Mouse (Mus musculus) large intestine, adult 2 months (tissue): ENCODE measurements around the gene Cdk2ap2. TPM values are rescaled to one million over a fixed set of nuclear protein-coding genes. Genes with fewer than 3 reads are reported as not detected.
"Not testable (repeated sequence)": the region's sequence is repeated elsewhere in the genome, so short reads cannot be mapped to it uniquely, and the experiment has no call there.

Source experiments
- DNase-seq: peaks from one replicate; pipeline ENCODE4 v3.0.0-alpha.2; 2012; ENCODE audit warnings: low read depth, low spot score
- WGBS: fragments of 180-500 bp; shearing (Covaris S2); methylation state at CpG from one replicate; pipeline ENCODE4 v1.1.7; 2018; 5-methylcytosine and 5-hydroxymethylcytosine counted together
- polyA plus RNA-seq: library from polyadenylated mRNA; depleted of rRNA; stranded (reverse); fragments of >200 nt; gene quantifications from 2 replicates; pipeline ENCODE4 v1.2.3, GENCODE M21; 2012

Gene Cdk2ap2
- polyA plus RNA-seq, 1 experiment = 372 TPM

- DNase-seq = no peak
- WGBS = 35% methylated on average over 7 of the region's 7 CpGs
Measured at GRCm38 (mm10) chr19:4126759-4127495, 29.9 kb downstream of the Cdk2ap2 start.

- WGBS = 85% methylated on average over 7 of the region's 7 CpGs
- no peak for DNase-seq
Measured at GRCm38 (mm10) chr19:4129462-4129861, 32.5 kb downstream of the Cdk2ap2 start.

GRCm38 (mm10) chr19:4130106-4130505 lies 33.1 kb downstream of the Cdk2ap2 start:
- DNase-seq = no peak
- WGBS = 81% methylated on average over 4 of the region's 4 CpGs

GRCm38 (mm10) chr19:4131075-4131474 lies 34.1 kb downstream of the Cdk2ap2 start:
- DNase-seq = no peak
- 83% methylated on average over 5 of the region's 5 CpGs for WGBS

GRCm38 (mm10) chr19:4131768-4132167 lies 34.8 kb downstream of the Cdk2ap2 start:
- no peak for DNase-seq
- WGBS = 86% methylated on average over 2 of the region's 2 CpGs

GRCm38 (mm10) chr19:4134354-4134753 lies 37.4 kb downstream of the Cdk2ap2 start:
- 85% methylated on average over 4 of the region's 4 CpGs for WGBS
- DNase-seq = no peak

- DNase-seq = not testable (repeated sequence)
- 83% methylated on average over 6 of the region's 6 CpGs for WGBS
Measured at GRCm38 (mm10) chr19:4135229-4135962, 38.4 kb downstream of the Cdk2ap2 start.

- WGBS = 17% methylated on average over 8 of the region's 8 CpGs
- DNase-seq = not testable (repeated sequence)
Measured at GRCm38 (mm10) chr19:4135963-4136345, 39.0 kb downstream of the Cdk2ap2 start.

GRCm38 (mm10) chr19:4136463-4136862 lies 39.5 kb downstream of the Cdk2ap2 start:
- no peak for DNase-seq
- WGBS = 83% methylated on average over 5 of the region's 5 CpGs

- no peak for DNase-seq
- WGBS = 49% methylated on average over 5 of the region's 5 CpGs
Measured at GRCm38 (mm10) chr19:4137913-4138312, 40.9 kb downstream of the Cdk2ap2 start.

GRCm38 (mm10) chr19:4139446-4139845 lies 42.5 kb downstream of the Cdk2ap2 start, which contains the start of gene Gpr152:
Gene Gpr152, plus strand, starts transcription at chr19:4139787.
- no peak for DNase-seq
- 95% methylated on average over 2 of the region's 2 CpGs for WGBS

- 84% methylated on average over 6 of the region's 6 CpGs for WGBS
- no peak for DNase-seq
Measured at GRCm38 (mm10) chr19:4140147-4140546, 43.2 kb downstream of the Cdk2ap2 start.

- WGBS = 85% methylated on average over 18 of the region's 18 CpGs
- DNase-seq = no peak
Measured at GRCm38 (mm10) chr19:4142416-4143173, 45.6 kb downstream of the Cdk2ap2 start.

- 73% methylated on average over 7 of the region's 7 CpGs for WGBS
- no peak for DNase-seq
Measured at GRCm38 (mm10) chr19:4143759-4144268, 46.8 kb downstream of the Cdk2ap2 start, which contains the start of gene Cabp4. Gene Cabp4, minus strand, starts transcription at chr19:4144033.

GRCm38 (mm10) chr19:4144550-4145498 lies 47.8 kb downstream of the Cdk2ap2 start:
- no peak for DNase-seq
- WGBS = 71% methylated on average over 16 of the region's 16 CpGs

GRCm38 (mm10) chr19:4145936-4146335 lies 49.0 kb downstream of the Cdk2ap2 start:
- WGBS = 94% methylated on average over 5 of the region's 5 CpGs
- DNase-seq = no peak

- 81% methylated on average over 12 of the region's 12 CpGs for WGBS
- no peak for DNase-seq
Measured at GRCm38 (mm10) chr19:4146366-4147021, 49.5 kb downstream of the Cdk2ap2 start.

- DNase-seq = no peak
- 71% methylated on average over 3 of the region's 3 CpGs for WGBS
Measured at GRCm38 (mm10) chr19:4147022-4147405, 50.0 kb downstream of the Cdk2ap2 start.
